Mouse (Mus musculus): ENCODE results near the gene Tmem102.

The Tmem102 gene

DNA sequence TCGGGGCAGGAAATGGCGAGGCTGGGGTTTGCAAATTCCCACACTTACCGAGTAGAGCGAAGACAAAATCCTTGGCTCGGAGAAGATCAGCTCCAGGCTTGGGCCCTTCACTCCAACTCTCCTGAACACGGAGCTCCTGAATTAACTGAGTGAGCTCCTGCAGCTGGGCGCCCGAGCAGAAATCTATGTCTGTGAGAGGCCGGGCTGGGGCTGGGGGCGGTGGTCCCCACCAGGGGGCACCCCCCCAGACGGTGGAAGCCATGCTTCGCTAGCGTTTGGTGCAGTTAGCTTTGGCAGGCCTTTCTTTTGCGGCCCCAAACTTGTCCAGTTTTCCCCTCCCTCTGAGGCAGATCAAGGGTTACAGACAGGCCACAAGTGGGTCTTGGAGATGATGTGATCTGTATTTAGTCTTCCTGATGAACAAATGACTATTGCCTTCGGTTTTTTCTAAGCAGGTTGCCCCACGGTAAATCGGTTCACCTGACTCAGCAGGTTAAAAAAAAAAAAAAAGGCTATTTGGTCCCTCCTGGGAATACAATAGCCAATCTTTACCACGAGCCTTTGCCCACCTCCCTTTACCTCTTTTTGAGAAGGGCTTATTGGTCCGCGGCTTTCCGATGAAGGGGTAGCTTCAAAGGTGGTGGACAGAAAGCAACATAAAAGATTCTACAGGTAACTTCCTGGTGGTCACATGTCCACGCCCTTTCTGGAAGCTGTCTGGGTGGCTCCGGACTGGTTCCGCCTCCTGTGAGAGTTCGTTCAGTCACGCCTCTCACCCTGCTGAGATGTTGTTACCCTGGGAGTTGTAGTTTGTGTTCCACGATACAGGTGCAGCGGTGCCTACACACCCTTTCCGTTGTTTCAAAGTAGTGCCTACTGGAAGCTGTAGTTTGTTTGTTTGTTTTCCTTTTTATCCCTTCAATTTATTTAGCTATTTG, at the start of gene Tmem102:
Gene Tmem102, minus strand, starts transcription at position 653 of the 938 bp plus-strand sequence.
- no peak for DNase-seq

- no peak for DNase-seq
Observed at GRCm38 (mm10) chr11:69854680-69855079, 49.3 kb upstream of the Tmem102 start.

DNA sequence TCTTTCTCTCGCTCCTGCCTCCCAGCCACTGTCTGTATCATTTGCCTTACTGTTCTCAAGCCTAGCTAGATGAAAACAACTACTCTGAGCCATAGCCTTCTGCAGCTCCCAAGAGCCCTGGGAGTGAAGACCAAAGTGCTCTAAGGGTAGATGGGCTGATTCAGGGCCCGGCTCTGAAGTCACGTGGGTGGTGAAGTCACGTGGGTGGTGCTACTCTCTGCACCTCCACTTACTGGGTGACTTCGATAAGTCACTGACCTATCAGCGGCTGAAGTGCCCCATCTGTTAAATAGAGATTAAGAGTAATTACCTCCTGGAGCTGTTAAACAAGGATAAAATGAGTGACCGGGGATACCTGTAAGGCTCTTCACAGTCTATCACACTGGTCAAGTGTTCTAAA, 48.6 kb upstream of the Tmem102 start:
- no peak for DNase-seq

DNA sequence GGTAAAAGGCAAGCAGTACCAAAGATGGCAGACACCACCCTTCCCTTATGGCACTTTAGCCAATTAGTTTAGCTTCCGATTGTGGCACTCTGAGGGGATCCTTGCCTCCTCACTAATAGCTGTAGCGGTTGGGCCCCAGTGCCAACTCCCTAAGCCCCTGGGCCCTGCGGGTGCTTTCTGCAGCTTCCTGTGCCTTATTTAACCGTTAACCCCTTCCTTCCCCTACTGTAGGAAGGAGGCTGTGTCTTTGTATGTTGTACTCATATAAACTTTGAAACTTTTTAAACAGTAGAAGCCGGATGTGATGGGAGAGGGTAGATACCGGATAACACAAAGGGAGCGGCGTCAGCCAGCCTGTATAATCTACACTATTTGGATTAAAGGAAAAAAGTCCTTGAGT, 45.3 kb upstream of the Tmem102 start:
- no peak for DNase-seq

- DNase-seq: no peak
Observed at GRCm38 (mm10) chr11:69849884-69850283, 44.5 kb upstream of the Tmem102 start.

- no peak for DNase-seq
Observed at GRCm38 (mm10) chr11:69849128-69849527, 43.7 kb upstream of the Tmem102 start.

DNA sequence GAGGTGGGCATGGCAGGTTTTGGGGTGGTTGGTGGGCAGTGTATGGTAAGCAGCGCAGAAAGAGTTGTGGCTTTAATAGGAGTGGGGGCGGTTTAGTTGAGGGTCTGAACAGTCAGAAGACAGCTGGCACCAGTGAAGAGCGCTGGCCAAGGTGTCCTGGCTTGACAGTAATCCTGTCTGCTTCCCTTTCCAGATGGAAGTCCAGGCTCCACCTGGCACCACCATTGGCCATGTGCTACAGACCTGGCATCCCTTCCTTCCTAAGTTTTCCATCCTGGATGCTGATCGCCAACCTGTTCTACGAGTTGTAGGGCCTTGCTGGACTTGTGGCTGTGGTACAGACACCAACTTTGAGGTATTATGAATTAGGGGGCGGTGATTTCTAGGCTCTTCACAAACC, 42.6 kb upstream of the Tmem102 start:
- DNase-seq: peak; percentile 72 to 82

GRCm38 (mm10) chr11:69846738-69847688, 41.6 kb upstream of the Tmem102 start:
- DNase-seq: peak in 1 of 2 experiments; percentile 38

- DNase-seq: peak; percentile 89 to 93
Observed at GRCm38 (mm10) chr11:69846198-69846680, 40.8 kb upstream of the Tmem102 start, which contains the start of gene Plscr3. Gene Plscr3 (plus strand): TSS chr11:69846376.

DNA sequence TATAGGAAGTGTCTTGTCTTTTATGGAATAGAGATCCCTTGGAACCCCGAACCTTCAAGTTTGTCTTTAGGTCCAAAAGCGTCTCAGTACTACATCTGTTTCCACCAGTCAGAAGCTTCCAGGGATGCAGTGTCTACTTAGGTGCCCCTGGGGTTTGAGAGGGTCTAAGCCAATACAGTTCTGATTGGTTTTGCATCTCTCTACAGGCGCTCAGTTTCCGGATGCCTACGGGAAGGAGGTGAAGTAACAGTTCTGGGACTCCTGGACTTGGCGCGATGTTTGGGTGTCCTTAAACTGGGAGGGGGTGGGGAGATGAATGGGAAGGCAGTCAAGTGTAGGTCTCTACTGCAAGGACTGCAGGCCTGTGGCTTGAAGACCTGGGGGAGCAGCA, 33.3 kb upstream of the Tmem102 start:
- DNase-seq: peak in 1 of 2 experiments; percentile 33

DNA sequence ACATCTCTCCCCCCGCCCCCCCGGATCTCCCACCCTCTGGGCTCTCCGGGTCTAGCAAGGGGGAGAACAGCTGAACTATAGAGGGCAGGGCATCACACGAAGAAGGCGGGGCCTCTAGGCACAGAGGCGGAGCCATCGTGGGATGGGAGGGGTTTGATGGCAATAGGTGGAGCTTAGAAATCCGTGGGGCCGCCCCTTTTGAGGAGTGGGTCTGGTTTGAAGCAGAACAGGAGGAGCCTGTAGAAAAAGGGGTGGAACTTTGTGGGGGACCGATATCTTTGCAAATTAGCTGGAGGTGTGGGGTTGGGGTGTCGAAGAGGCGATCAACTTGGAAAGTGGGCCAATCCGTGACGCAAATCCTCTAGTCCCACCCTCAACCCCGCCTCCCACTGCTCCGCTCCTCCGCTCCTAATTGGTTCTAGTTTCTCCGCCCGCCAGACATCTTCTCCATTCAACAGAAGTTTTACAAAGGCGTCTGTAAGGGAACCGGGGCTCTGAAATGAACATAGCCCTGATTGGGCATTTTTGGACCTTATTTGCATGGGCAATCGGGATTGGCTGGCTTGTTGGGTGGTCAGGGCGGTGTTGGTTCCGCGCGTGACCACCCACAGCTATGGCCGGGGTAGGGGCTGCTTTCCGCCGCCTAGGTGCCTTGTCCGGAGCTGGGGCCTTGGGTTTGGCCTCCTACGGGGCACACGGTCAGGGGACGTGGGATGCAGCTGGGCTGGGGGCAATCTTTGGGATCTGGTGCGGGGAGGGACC, 32.7 kb upstream of the Tmem102 start, which contains the start of gene Tmem256:
Gene Tmem256, plus strand, starts transcription at position 563 of the 762 bp plus-strand sequence.
- peak; percentile 94 to 98 for DNase-seq

GRCm38 (mm10) chr11:69837604-69837951, 32.2 kb upstream of the Tmem102 start, which contains the start of gene Nlgn2:
Gene Nlgn2 (minus strand): TSS chr11:69837784.
- DNase-seq: peak in 1 of 2 experiments; percentile 86

- peak; percentile 43 to 70 for DNase-seq
Observed at GRCm38 (mm10) chr11:69836703-69837576, 31.5 kb upstream of the Tmem102 start.

DNA sequence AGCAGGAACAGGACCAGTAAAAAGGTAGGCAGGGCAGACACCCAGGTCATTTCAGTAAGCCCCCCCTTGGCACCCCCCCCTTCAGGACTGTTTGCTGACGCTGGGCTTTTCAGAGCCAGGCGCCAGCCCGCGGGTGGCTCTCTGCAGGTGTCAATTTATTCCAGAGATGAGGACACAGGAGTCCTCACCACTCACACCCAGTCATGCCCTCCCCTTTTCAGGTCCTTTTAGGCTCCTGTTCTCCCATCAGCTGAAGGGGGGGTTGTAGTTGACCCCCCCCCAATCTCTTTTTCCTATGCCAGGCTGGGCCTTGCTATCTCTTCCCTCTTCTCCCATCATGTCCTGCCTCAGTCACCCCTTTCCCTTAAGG, 30.5 kb upstream of the Tmem102 start:
- no peak for DNase-seq

DNA sequence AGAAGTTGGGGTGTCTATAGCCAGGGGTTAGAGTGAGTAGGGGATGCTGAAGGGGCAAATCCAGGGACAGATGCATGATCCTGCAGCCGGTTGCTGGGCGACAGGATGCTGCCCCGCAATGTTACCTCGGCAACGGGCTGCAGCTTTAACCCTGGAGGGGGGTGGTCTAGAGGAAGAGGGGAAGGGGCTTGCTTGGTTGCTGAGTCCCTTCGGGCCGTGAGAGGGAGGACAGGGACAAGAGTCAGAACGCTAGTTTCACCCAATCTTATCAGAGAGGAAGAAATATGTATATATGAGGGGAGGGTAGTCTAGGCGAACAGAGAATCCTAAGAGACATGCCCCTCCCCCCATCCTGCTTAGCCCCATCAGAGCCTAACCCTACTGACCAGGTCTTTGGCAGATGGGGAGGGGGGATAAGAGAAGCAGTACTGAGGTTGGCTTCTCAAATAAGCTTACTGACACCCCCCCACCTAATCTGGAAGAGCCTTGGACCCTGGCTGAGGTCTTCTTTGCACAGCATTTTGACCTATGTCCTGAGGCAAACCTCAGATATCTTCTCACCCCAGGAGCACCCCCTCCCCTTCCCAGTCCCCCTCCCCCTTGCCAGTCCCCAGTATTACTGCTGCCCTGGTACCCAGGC, 30.0 kb upstream of the Tmem102 start:
- no peak for DNase-seq

GRCm38 (mm10) chr11:69834001-69834549, 28.7 kb upstream of the Tmem102 start:
- DNase-seq: peak; percentile 31 to 58

- no peak for DNase-seq
Observed at GRCm38 (mm10) chr11:69833554-69833953, 28.1 kb upstream of the Tmem102 start.

DNA sequence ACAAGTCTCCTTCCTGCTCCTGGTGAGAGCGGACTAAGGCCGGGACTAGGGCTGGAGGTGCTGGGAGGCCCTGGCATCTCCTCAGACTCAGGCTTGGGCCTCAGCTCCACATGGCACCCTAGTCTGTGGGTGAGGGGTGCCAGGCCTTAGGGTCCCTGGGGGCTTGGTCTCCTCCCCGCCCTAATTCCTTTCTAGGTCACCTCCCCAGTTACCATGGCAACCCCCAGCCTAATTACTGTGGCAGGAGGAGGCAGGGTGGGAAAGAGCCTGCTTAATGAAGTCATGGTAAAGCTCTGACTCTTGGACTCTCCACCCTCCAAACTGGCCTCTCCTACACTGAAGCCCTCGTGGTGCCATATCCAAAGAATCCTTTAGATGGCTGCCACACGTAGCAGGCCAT, 23.4 kb upstream of the Tmem102 start:
- no peak for DNase-seq

DNA sequence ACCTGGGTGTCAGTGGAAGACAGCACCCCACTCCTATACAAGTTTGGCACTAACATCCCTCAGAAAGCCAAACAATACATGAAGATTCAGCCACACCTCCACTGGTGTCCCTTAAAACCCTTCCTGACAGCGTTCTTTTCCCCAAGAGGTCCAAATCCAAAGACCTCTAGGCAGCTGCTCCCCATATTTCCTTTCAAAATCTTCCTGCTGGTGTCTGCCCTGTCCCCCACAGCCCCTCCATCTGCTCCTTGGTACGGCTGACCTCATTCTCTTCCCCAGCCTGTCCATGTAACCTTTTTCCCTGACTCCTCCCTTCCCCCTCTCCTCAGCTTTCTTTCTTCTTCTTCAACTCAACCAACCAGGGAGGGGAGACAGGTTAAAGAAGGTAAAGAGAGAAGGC, 18.0 kb upstream of the Tmem102 start:
- no peak for DNase-seq

DNA sequence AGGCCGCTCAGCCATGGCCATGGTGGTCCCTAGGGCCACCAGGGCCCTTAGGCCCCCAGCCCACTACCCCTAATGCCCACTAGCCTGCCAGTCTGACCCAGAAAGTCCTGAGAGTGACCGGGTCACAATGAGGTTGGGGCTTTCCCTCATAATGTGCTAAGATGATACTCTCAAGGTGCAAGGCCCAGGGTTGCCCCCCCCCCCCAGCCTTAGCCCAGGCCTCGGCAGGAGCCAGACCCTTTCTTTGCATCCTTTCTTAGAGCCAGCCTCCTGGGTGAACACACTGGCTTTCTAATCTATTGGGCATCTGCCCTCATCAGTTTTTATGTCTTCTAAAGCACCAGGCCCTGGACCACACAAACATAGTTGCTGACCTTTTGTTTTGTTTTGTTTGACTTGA, 16.7 kb upstream of the Tmem102 start, which contains the start of gene Spem1:
Gene Spem1, minus strand, starts transcription at position 101 of the 400 bp plus-strand sequence.
- no peak for DNase-seq
